ENCODE assay signal across 8 mouse cellular contexts in genomic region chr12:111430049-111430867, GRCm38 (mm10). TPM values are rescaled to one million over a fixed set of nuclear protein-coding genes. Genes with fewer than 3 reads are reported as not detected.
DNase-seq lines count a peak whose midpoint lies in the region; ATAC-seq and TF ChIP-seq lines count a peak whose summit lies in the region.

No protein-coding gene starts in this region.

- peaks cover 86% of the 10 kb centered on the region for H3K4me1 ChIP-seq in heart, embryonic 10.5 days
- peaks cover 64% of the 10 kb centered on the region for H3K4me1 ChIP-seq in midbrain, embryonic 10.5 days
- no peaks in the 10 kb centered on the region for H3K4me1 ChIP-seq in thymus, adult 2 months (replicated peaks; ENCODE audit: control insufficient read depth, insufficient read depth, low read length)

- H3ac ChIP-seq in C2C12 (ENCODE audit: control insufficient read depth, insufficient read length, low read depth) = peak overlapping the region; percentile 94

- peak; percentile 57 for DNase-seq in Patski (ENCODE audit: low read depth, low spot score)
- no peak for DNase-seq in heart, embryonic 10.5 days (ENCODE audit: low spot score)
- DNase-seq in kidney, postnatal 14 days = peak; percentile 65
- no peak for DNase-seq in midbrain, embryonic 10.5 days (ENCODE audit: low spot score)
- no peak for DNase-seq in c-Kit-positive CD71-positive TER-119-positive erythroid progenitor cells, embryonic 14.5 days (ENCODE audit: low spot score)
- no peak for DNase-seq in right cerebral cortex, postnatal 10 days (ENCODE audit: low spot score in 2 of 2)
- no peak for DNase-seq in thymus, adult 2 months

- no peaks in the 10 kb centered on the region for H3K9me3 ChIP-seq in heart, embryonic 10.5 days
- no peaks in the 10 kb centered on the region for H3K9me3 ChIP-seq in midbrain, embryonic 10.5 days (replicated peaks)

- peak; percentile 35 for ATAC-seq in Patski

- in situ Hi-C loops in Patski (cut with MboI; ENCODE audit: low pct_unique_long_range_greater_than_20kb) = no loop called here

- no peaks in the 10 kb centered on the region for H3K27me3 ChIP-seq in C2C12 (ENCODE audit: control insufficient read depth, insufficient read depth, insufficient read length)
- no peaks in the 10 kb centered on the region for H3K27me3 ChIP-seq in Patski
- H3K27me3 ChIP-seq in heart, embryonic 10.5 days (ENCODE audit: insufficient read depth, poor library complexity, severe bottlenecking) = peaks cover 91% of the 10 kb centered on the region
- peaks cover 100% of the 10 kb centered on the region for H3K27me3 ChIP-seq in midbrain, embryonic 10.5 days (ENCODE audit: low read depth, poor library complexity, severe bottlenecking)
- peaks cover 12% of the 10 kb centered on the region for H3K27me3 ChIP-seq in thymus, adult 2 months (ENCODE audit: control insufficient read depth, insufficient read depth, low read length)

- TF ChIP-seq CTCF in C2C12 (IDR thresholded peaks at IDR 0.05; ENCODE audit: control insufficient read depth, insufficient read depth, insufficient read length) (no peak), Patski (IDR thresholded peaks at IDR 0.05) (no peak)
- TF ChIP-seq CTCF in thymus, adult 2 months (IDR thresholded peaks at IDR 0.05; ENCODE audit: borderline replicate concordance, control insufficient read depth, extremely low read depth, insufficient read depth, low read length, poor library complexity) = no peak

- H3K27ac ChIP-seq in heart, embryonic 10.5 days = peak overlapping the region; percentile 84
- H3K27ac ChIP-seq in midbrain, embryonic 10.5 days (replicated peaks) = peak overlapping the region; percentile 73
- H3K27ac ChIP-seq in thymus, adult 2 months (ENCODE audit: control insufficient read depth, insufficient read depth, low read length) = no peak overlapping the region

- H3K79me3 ChIP-seq in C2C12 (ENCODE audit: low read depth) = peaks cover 6% of the 10 kb centered on the region

- H3K79me2 ChIP-seq in C2C12 (ENCODE audit: control insufficient read depth, insufficient read depth) = peaks cover 34% of the 10 kb centered on the region

- 8% methylated on average over 27 of the region's 27 CpGs for WGBS in heart, embryonic 10.5 days
- WGBS in midbrain, embryonic 10.5 days = 7% methylated on average over 27 of the region's 27 CpGs
- 26% methylated on average over 27 of the region's 27 CpGs for WGBS in thymus, adult 2 months

- CTCF ChIA-PET in Patski (lab: Charles Lee) = interaction anchor here (1.0 to 12.6 kb wide), 2 partner anchors 27 to 39 kb away, joined by 5 to 144 read pairs; no protein-coding TSS in a partner anchor

- no peaks in the 10 kb centered on the region for H3K36me3 ChIP-seq in C2C12 (ENCODE audit: control insufficient read depth, insufficient read depth)
- H3K36me3 ChIP-seq in heart, embryonic 10.5 days = no peaks in the 10 kb centered on the region
- no peaks in the 10 kb centered on the region for H3K36me3 ChIP-seq in midbrain, embryonic 10.5 days
- H3K36me3 ChIP-seq in thymus, adult 2 months (ENCODE audit: control insufficient read depth, insufficient read depth, low read length) = no peaks in the 10 kb centered on the region

- peak overlapping the region; percentile 51 for H3K4me3 ChIP-seq in C2C12 (ENCODE audit: insufficient read depth, poor library complexity, severe bottlenecking)
- peak overlapping the region; percentile 63 for H3K4me3 ChIP-seq in heart, embryonic 10.5 days
- H3K4me3 ChIP-seq in midbrain, embryonic 10.5 days = peak overlapping the region; percentile 51
- no peak overlapping the region for H3K4me3 ChIP-seq in thymus, adult 2 months (ENCODE audit: control insufficient read depth, insufficient read depth, low read length)

- no peak for TF ChIP-seq POLR2A in thymus, adult 2 months (IDR thresholded peaks at IDR 0.05; ENCODE audit: control insufficient read depth, extremely low read depth, insufficient read depth, low read length, poor library complexity)

- POLR2A ChIA-PET in Patski (lab: Charles Lee) = interaction anchor here (1.1 to 4.2 kb wide), 7 partner anchors 17 to 41 kb away, joined by 3 to 35 read pairs (median 5); no protein-coding TSS in a partner anchor

TF ChIP-seq in C2C12, 6 proteins besides CTCF, POLR2A, EP300 and RAD21:
- TF ChIP-seq FOSL1 (IDR thresholded peaks at IDR 0.05; ENCODE audit: insufficient read depth, low read length, poor library complexity, severe bottlenecking) (no peak), MAX (IDR thresholded peaks at IDR 0.05) (peak; percentile 87), CEBPB (IDR thresholded peaks at IDR 0.05; ENCODE audit: low read depth) (peak; percentile 71), MYOG (IDR thresholded peaks at IDR 0.05; ENCODE audit: control insufficient read depth, extremely low read depth, insufficient read length) (no peak), USF1 (IDR thresholded peaks at IDR 0.05; ENCODE audit: low read depth) (peak; percentile 65), MYOD1 (IDR thresholded peaks at IDR 0.05; ENCODE audit: control insufficient read depth, insufficient read length, low read depth) (no peak)
TF ChIP-seq in C2C12: peak in this region for 3.

RNA-seq across cellular contexts. Expression of gene Tnfaip2, which starts 12.0 kb away (rescaled TPM):
- polyA plus RNA-seq in C2C12 (2012; fragmentation: generic; extraction: Trizol) (119 TPM), Patski (2021) (57.5 TPM)
- polyA plus RNA-seq in heart, embryonic 10.5 days (2016; fragmentation: Nextera tagmentation; extraction: Ambion mirVana) = 12.1 and 12.8 TPM in 2 replicates
- 1.6 and 2.4 TPM in 2 replicates for polyA plus RNA-seq in midbrain, embryonic 10.5 days (2016; fragmentation: Nextera tagmentation; extraction: Ambion mirVana)
- polyA plus RNA-seq in thymus, adult 2 months (2012; rRNA removed) = 18.9 and 27.9 TPM in 2 replicates

RNA-seq across cellular contexts. Expression of gene Exoc3l4, which starts 13.4 kb away (rescaled TPM):
- 58.3 TPM for polyA plus RNA-seq in C2C12 (2012; fragmentation: generic; extraction: Trizol)
- polyA plus RNA-seq in Patski (2021) = 8.5 TPM
- polyA plus RNA-seq in heart, embryonic 10.5 days (2016; fragmentation: Nextera tagmentation; extraction: Ambion mirVana) = 14.5 and 14.6 TPM in 2 replicates
- polyA plus RNA-seq in midbrain, embryonic 10.5 days (2016; fragmentation: Nextera tagmentation; extraction: Ambion mirVana) = 3.7 and 4.3 TPM in 2 replicates
- polyA plus RNA-seq in thymus, adult 2 months (2012; rRNA removed) = 31.0 and 41.5 TPM in 2 replicates

RNA-seq across cellular contexts. Expression of gene Lbhd2, which starts 23.6 kb away (rescaled TPM):
- polyA plus RNA-seq in C2C12 (2012; fragmentation: generic; extraction: Trizol) (not detected), Patski (2021) (not detected)
- polyA plus RNA-seq in heart, embryonic 10.5 days (2016; fragmentation: Nextera tagmentation; extraction: Ambion mirVana) = 0.21 and 0.30 TPM in 2 replicates
- not detected in 2 replicates for polyA plus RNA-seq in midbrain, embryonic 10.5 days (2016; fragmentation: Nextera tagmentation; extraction: Ambion mirVana)
- polyA plus RNA-seq in thymus, adult 2 months (2012; rRNA removed) = 1.4 and 1.9 TPM in 2 replicates

RNA-seq across cellular contexts. Expression of gene Cdc42bpb, which starts 52.7 kb away (rescaled TPM):
- polyA plus RNA-seq in C2C12 (2012; fragmentation: generic; extraction: Trizol) = 48.1 TPM
- 103 TPM for polyA plus RNA-seq in Patski (2021)
- 27.8 and 33.1 TPM in 2 replicates for polyA plus RNA-seq in heart, embryonic 10.5 days (2016; fragmentation: Nextera tagmentation; extraction: Ambion mirVana)
- polyA plus RNA-seq in midbrain, embryonic 10.5 days (2016; fragmentation: Nextera tagmentation; extraction: Ambion mirVana) = 31.4 and 32.0 TPM in 2 replicates
- polyA plus RNA-seq in thymus, adult 2 months (2012; rRNA removed) = 59.2 and 62.1 TPM in 2 replicates

RNA-seq across cellular contexts. Expression of gene Gm266, which starts 55.4 kb away (rescaled TPM):
- 2.1 TPM for polyA plus RNA-seq in C2C12 (2012; fragmentation: generic; extraction: Trizol)
- polyA plus RNA-seq in Patski (2021) = 2.3 TPM
- polyA plus RNA-seq in heart, embryonic 10.5 days (2016; fragmentation: Nextera tagmentation; extraction: Ambion mirVana) = 4.6 and 15.2 TPM in 2 replicates
- polyA plus RNA-seq in midbrain, embryonic 10.5 days (2016; fragmentation: Nextera tagmentation; extraction: Ambion mirVana) = 7.8 and 10.4 TPM in 2 replicates
- 1.4 and 1.8 TPM in 2 replicates for polyA plus RNA-seq in thymus, adult 2 months (2012; rRNA removed)

Comparison
In these comparisons a context has a peak if more than half of its experiments do, and no peak if none do; other contexts are left out.
1. DNase-seq: peak in Patski (single experiment) and kidney, postnatal 14 days (single experiment); none in heart, embryonic 10.5 days (single experiment), midbrain, embryonic 10.5 days (single experiment), c-Kit-positive CD71-positive TER-119-positive erythroid progenitor cells, embryonic 14.5 days (single experiment), right cerebral cortex, postnatal 10 days (0 of 2) and thymus, adult 2 months (single experiment).